ENCODE assay signal across 27 mouse cellular contexts in the genomic region with DNA sequence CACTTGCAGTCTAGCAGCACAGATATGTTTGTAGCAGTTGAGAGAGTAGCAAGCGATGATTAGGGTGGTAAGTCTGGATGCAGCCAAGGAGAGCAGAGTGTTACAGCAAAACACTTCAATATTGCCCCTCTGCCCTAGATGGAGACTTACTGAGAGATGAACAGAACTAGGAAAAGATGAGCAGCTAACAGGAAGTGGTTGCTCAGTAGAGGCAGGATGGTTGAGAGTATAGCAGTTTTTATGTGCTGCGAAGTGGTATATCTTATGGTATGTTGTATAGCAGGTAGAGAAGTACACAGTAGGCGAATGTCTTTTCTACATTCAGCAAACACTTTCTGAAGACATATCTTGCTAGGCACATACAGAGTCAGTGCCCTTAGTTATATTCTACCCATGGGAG. TPM values are rescaled to one million over a fixed set of nuclear protein-coding genes. Genes with fewer than 3 reads are reported as not detected.
DNase-seq lines count a peak whose midpoint lies in the region; ATAC-seq and TF ChIP-seq lines count a peak whose summit lies in the region.
"Had no signal": no experiment of that assay in that cellular context is flagged by ENCODE, and none has a peak within 500 bp of the region (broad histone marks: within the 10 kb centered on the region; RNA-seq: fewer than 3 reads in every experiment).

No protein-coding gene starts in this region.

- H3K27me3 ChIP-seq in hindbrain, postnatal 0 days (ENCODE audit: insufficient read depth, low read length): no peaks in the 10 kb centered on the region
- no peaks in the 10 kb centered on the region for H3K27me3 ChIP-seq in heart, embryonic 12.5 days (replicated peaks)
- H3K27me3 ChIP-seq: CH12.LX; heart, embryonic 13.5 days; Patski had no signal

- H3K36me3 ChIP-seq in hindbrain, postnatal 0 days (ENCODE audit: insufficient read depth, low read length): peaks cover 13% of the 10 kb centered on the region
- H3K36me3 ChIP-seq in heart, embryonic 12.5 days: peaks cover 7% of the 10 kb centered on the region

- no peak overlapping the region for H3K4me3 ChIP-seq in hindbrain, postnatal 0 days (ENCODE audit: low read length)
- H3K4me3 ChIP-seq in heart, embryonic 12.5 days: no peak overlapping the region
- H3K4me3 ChIP-seq: gastrocnemius, adult 2 months; heart, embryonic 13.5 days had no signal

- no peak for TF ChIP-seq CTCF in hindbrain, postnatal 0 days (IDR thresholded peaks at IDR 0.05; ENCODE audit: low read depth)

- no peak overlapping the region for H3K9ac ChIP-seq in hindbrain, postnatal 0 days (replicated peaks; ENCODE audit: low read length)
- no peak overlapping the region for H3K9ac ChIP-seq in heart, embryonic 12.5 days
- H3K9ac ChIP-seq: forebrain, postnatal 0 days; heart, embryonic 13.5 days; hindbrain, embryonic 14.5 days had no signal

- peak; percentile 48 for DNase-seq in thymus, postnatal 0 days (ENCODE audit: low spot score)
- no peak for DNase-seq in thymus, postnatal 4 days
- peak; percentile 55 for DNase-seq in CD4-positive, CD25-positive, alpha-beta regulatory T cell, adult 2 months (ENCODE audit: low read depth, low spot score)
- peak; percentile 65 for DNase-seq in naive thymus-derived CD4-positive, alpha-beta T cell, adult 2 months (ENCODE audit: low read depth)
- no peak for DNase-seq in gastrocnemius, postnatal 14 days
- no peak for DNase-seq in hindbrain, postnatal 0 days (ENCODE audit: low spot score)
- DNase-seq: adrenal gland, adult 8-10 months; adrenal gland, postnatal 25 days; B cell, adult 2 months; cerebellum, adult 18-20 months; cerebellum, adult 9-10 months; cerebellum, postnatal 14 days; forebrain, postnatal 0 days; gastrocnemius, adult 2 months; gastrocnemius, postnatal 25 days; heart, adult 18-20 months; heart, postnatal 14 days; heart, postnatal 4 days had no signal

- H3K4me1 ChIP-seq in hindbrain, postnatal 0 days (ENCODE audit: insufficient read depth, low read length): no peaks in the 10 kb centered on the region
- peaks cover 30% of the 10 kb centered on the region for H3K4me1 ChIP-seq in heart, embryonic 12.5 days (replicated peaks)

- intact Hi-C loops in gastrocnemius, postnatal 14 days (cut with DNase I; ENCODE audit: low total_unique reads): no loop called here

- H3K27ac ChIP-seq in hindbrain, postnatal 0 days: no peak overlapping the region
- no peak overlapping the region for H3K27ac ChIP-seq in heart, embryonic 12.5 days (ENCODE audit: poor library complexity, severe bottlenecking)
- H3K27ac ChIP-seq: gastrocnemius, adult 2 months; heart, embryonic 13.5 days; hindbrain, embryonic 14.5 days had no signal

- ATAC-seq in activated CD4-positive, CD25-positive, alpha-beta regulatory T cell, adult 4 months: peak; percentile 94
- no peak for ATAC-seq in hindbrain, postnatal 0 days
- ATAC-seq in heart, embryonic 12.5 days (ENCODE audit: insufficient number of reproducible peaks, low FRiP score): no peak
- ATAC-seq: forebrain, embryonic 14.5 days; forebrain, postnatal 0 days; intestine, embryonic 16.5 days; Patski had no signal

- H3K4me2 ChIP-seq in hindbrain, postnatal 0 days (ENCODE audit: low read depth, low read length): no peak overlapping the region
- H3K4me2 ChIP-seq in heart, embryonic 12.5 days: no peak overlapping the region
- H3K4me2 ChIP-seq: heart, embryonic 13.5 days; hindbrain, embryonic 14.5 days had no signal

- 94% methylated on average over 3 of the region's 3 CpGs for WGBS in hindbrain, postnatal 0 days
- 91% methylated on average over 3 of the region's 3 CpGs for WGBS in heart, embryonic 12.5 days

- H3K9me3 ChIP-seq in hindbrain, postnatal 0 days (ENCODE audit: low read length): no peaks in the 10 kb centered on the region
- H3K9me3 ChIP-seq in heart, embryonic 12.5 days (replicated peaks): no peaks in the 10 kb centered on the region
- H3K9me3 ChIP-seq: G1E; heart, embryonic 13.5 days had no signal

RNA-seq across cellular contexts. Expression of a gene that starts 11.6 kb away (rescaled TPM):
- polyA plus RNA-seq in thymus, postnatal 0 days (2015; fragmentation: Nextera tagmentation; extraction: Ambion mirVana): 123 and 126 TPM in 2 replicates
- 10 to 100 TPM; 57.2 to 72.6 TPM for polyA plus RNA-seq in activated CD4-positive, CD25-positive, alpha-beta regulatory T cell, adult 4 months (2017; shearing (Covaris generic))
- total RNA-seq in gastrocnemius, postnatal 14 days (2021): 100 to 1,000 TPM; 118 to 127 TPM
- 82.8 and 100 TPM in 2 replicates for total RNA-seq in hindbrain, postnatal 0 days (2014; rRNA removed)
- 139 and 155 TPM in 2 replicates for polyA plus RNA-seq in hindbrain, postnatal 0 days (2015; fragmentation: Nextera tagmentation; extraction: Ambion mirVana)
- 104 and 111 TPM in 2 replicates for polyA plus RNA-seq in heart, embryonic 12.5 days (2016; fragmentation: Nextera tagmentation; extraction: Ambion mirVana)

RNA-seq across cellular contexts. Expression of a gene that starts 12.9 kb away (rescaled TPM):
- polyA plus RNA-seq in thymus, postnatal 0 days (2015; fragmentation: Nextera tagmentation; extraction: Ambion mirVana): 98.1 and 100 TPM in 2 replicates
- polyA plus RNA-seq in activated CD4-positive, CD25-positive, alpha-beta regulatory T cell, adult 4 months (2017; shearing (Covaris generic)): 10 to 100 TPM; 47.7 to 53.5 TPM
- 10 to 100 TPM; 64.0 to 71.5 TPM for total RNA-seq in gastrocnemius, postnatal 14 days (2021)
- 848 and 1,018 TPM in 2 replicates for total RNA-seq in hindbrain, postnatal 0 days (2014; rRNA removed)
- polyA plus RNA-seq in hindbrain, postnatal 0 days (2015; fragmentation: Nextera tagmentation; extraction: Ambion mirVana): 985 and 1,014 TPM in 2 replicates
- 212 and 237 TPM in 2 replicates for polyA plus RNA-seq in heart, embryonic 12.5 days (2016; fragmentation: Nextera tagmentation; extraction: Ambion mirVana)

RNA-seq across cellular contexts. Expression of a gene that starts 55.1 kb away (rescaled TPM):
- 2.2 and 2.5 TPM in 2 replicates for polyA plus RNA-seq in thymus, postnatal 0 days (2015; fragmentation: Nextera tagmentation; extraction: Ambion mirVana)
- under 1 TPM in 1 of 2 experiments, not detected in 1; 0.36 TPM for polyA plus RNA-seq in activated CD4-positive, CD25-positive, alpha-beta regulatory T cell, adult 4 months (2017; shearing (Covaris generic))
- total RNA-seq in gastrocnemius, postnatal 14 days (2021): 1 to 10 TPM; 1.8 to 2.0 TPM
- total RNA-seq in hindbrain, postnatal 0 days (2014; rRNA removed): 0.68 and 2.2 TPM in 2 replicates
- 0.91 and 1.0 TPM in 2 replicates for polyA plus RNA-seq in hindbrain, postnatal 0 days (2015; fragmentation: Nextera tagmentation; extraction: Ambion mirVana)
- 4.2 and 4.3 TPM in 2 replicates for polyA plus RNA-seq in heart, embryonic 12.5 days (2016; fragmentation: Nextera tagmentation; extraction: Ambion mirVana)
- polyA plus RNA-seq: G1E, Patski had no signal

Comparison
In these comparisons a context has a peak if more than half of its experiments do, and no peak if none do; other contexts are left out.
1. DNase-seq: peak in thymus, postnatal 0 days (single experiment), CD4-positive, CD25-positive, alpha-beta regulatory T cell, adult 2 months (single experiment) and naive thymus-derived CD4-positive, alpha-beta T cell, adult 2 months (single experiment); none in thymus, postnatal 4 days (single experiment), gastrocnemius, postnatal 14 days (single experiment) and hindbrain, postnatal 0 days (single experiment).